Mouse (Mus musculus): ENCODE measurements around the gene 4930453N24Rik. TPM values are rescaled to one million over a fixed set of nuclear protein-coding genes. Genes with fewer than 3 reads are reported as not detected.
A peak's percentile ranks its signal among the peaks of the same experiment; 100 is the strongest.

4930453N24Rik gene
- polyA plus RNA-seq, 1 experiment from 2014 or later, result 18.6 TPM

- WGBS, result 92% methylated on average over 2 of the region's 2 CpGs
- peak overlapping the region; percentile 88 for H3K27ac ChIP-seq (ENCODE audit: low read length)
- no peaks in the 10 kb centered on the region; the same call in 1 of the 2 replicates for H3K27me3 ChIP-seq (ENCODE audit: control insufficient read depth, insufficient read depth, low read depth, low read length)
- ATAC-seq, result peak; percentile 26; the same call in 1 of the 2 replicates
- H3K9me3 ChIP-seq (replicated peaks; ENCODE audit: control insufficient read depth, low read length, poor library complexity, severe bottlenecking), result no peaks in the 10 kb centered on the region
- H3K36me3 ChIP-seq (ENCODE audit: control insufficient read depth, insufficient read depth, low read length), result 0 out of 2 replicates have a peak, but pooled peaks cover 3% of the 10 kb centered on the region
- H3K4me1 ChIP-seq (ENCODE audit: control insufficient read depth, insufficient read depth, low read length), result peaks cover 18% of the 10 kb centered on the region
- 0 out of 2 replicates have a peak overlapping the region, but pooled peaks have one; percentile 89 for H3K9ac ChIP-seq (ENCODE audit: low read depth, low read length)
- H3K4me2 ChIP-seq (ENCODE audit: low read length), result peak overlapping the region; percentile 54
- H3K4me3 ChIP-seq (ENCODE audit: low read depth, low read length), result peak overlapping the region; percentile 94
These were observed 464 bp upstream of the 4930453N24Rik start for GRCm38 (mm10) chr16:64771431-64771818.

DNA sequence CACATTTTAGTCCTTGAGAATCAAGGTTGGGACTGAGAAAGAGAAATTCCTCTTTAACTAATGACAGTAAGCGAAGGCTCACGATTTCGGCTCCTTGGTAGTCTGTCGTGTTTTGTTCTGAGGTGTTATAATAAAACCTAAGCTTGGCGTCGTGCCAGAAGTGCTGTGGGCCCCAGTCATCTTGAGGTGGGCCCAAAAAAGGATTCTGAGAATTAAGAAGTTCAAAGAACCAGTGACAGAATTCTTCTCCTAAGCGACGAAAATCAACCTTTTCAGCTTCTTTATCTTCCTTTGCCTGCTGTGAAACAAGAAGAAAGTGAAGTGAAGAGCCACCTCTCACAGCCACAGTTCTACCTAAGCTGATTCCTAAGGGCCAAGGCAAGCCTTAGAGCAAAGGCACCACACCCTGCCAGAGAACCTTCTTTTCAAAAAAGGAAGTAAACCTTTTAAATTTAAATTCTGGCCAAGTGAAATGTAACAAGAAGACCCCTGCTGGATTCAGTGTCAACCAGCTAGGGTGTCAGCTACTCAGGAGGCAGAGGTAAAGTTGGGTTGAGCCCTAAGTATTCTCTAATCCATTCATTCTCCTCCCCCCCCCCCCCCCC, 4.2 kb downstream of the 4930453N24Rik start:
- H3K9ac ChIP-seq (ENCODE audit: low read depth, low read length), result no peak overlapping the region
- H3K27ac ChIP-seq (ENCODE audit: low read length), result no peak overlapping the region
- H3K9me3 ChIP-seq (replicated peaks; ENCODE audit: control insufficient read depth, low read length, poor library complexity, severe bottlenecking), result peaks cover 3% of the 10 kb centered on the region; the same call in 1 of the 2 replicates
- peaks cover 26% of the 10 kb centered on the region for H3K36me3 ChIP-seq (ENCODE audit: control insufficient read depth, insufficient read depth, low read length)
- no peak for ATAC-seq
- H3K4me3 ChIP-seq (ENCODE audit: low read depth, low read length), result no peak overlapping the region
- H3K4me2 ChIP-seq (ENCODE audit: low read length), result no peak overlapping the region
- WGBS, result 90% methylated on average over 8 of the region's 8 CpGs
- no peaks in the 10 kb centered on the region for H3K27me3 ChIP-seq (ENCODE audit: control insufficient read depth, insufficient read depth, low read depth, low read length)
- H3K4me1 ChIP-seq (ENCODE audit: control insufficient read depth, insufficient read depth, low read length), result peaks cover 18% of the 10 kb centered on the region

- Histone ChIP-seq H3K9ac (ENCODE audit: low read depth, low read length) (no peak overlapping the region), H3K36me3 (ENCODE audit: control insufficient read depth, insufficient read depth, low read length) (peaks cover 19% of the 10 kb centered on the region), H3K4me2 (ENCODE audit: low read length) (no peak overlapping the region), H3K27me3 (ENCODE audit: control insufficient read depth, insufficient read depth, low read depth, low read length) (no peaks in the 10 kb centered on the region), H3K4me3 (ENCODE audit: low read depth, low read length) (no peak overlapping the region), H3K27ac (ENCODE audit: low read length) (no peak overlapping the region), H3K4me1 (ENCODE audit: control insufficient read depth, insufficient read depth, low read length) (no peaks in the 10 kb centered on the region), H3K9me3 (replicated peaks; ENCODE audit: control insufficient read depth, low read length, poor library complexity, severe bottlenecking) (peaks cover 3% of the 10 kb centered on the region; the same call in 1 of the 2 replicates)
- ATAC-seq, result no peak
- WGBS, result 92% methylated on average over 1 of the region's 1 CpGs
These were observed 11.7 kb downstream of the 4930453N24Rik start for GRCm38 (mm10) chr16:64759245-64759626.

DNA sequence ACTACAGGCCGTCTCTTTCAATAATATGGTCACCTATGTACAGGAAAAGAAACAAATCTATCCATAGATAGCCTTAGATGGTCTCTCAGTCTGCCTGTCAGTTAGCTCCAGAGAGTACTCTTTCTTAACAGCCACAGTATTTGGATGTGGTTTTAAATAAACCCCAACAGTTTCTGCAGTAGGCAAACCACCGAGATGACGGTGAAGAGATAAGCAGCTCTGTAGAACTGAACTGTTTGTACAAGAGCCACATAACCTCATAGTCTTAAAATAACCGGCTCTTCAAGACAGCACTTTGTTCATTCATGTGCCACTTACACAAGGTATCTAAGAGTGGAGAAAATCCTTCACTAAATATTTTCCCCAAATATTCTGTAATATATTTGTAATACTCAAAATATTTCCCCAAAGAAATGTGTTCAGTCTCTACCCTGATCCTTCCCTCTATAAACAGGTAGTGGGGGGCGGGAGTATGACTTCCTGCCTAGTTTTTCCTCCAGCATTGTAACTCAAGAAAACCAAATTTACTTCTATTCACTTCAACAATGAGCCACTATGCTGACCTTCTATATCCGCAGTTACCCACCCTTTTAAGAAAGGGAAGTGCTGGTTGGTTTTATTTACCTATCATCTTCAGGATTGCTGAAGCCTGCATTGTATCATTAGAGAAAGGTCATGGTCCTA, 12.3 kb downstream of the 4930453N24Rik start:
- Histone ChIP-seq H3K36me3 (ENCODE audit: control insufficient read depth, insufficient read depth, low read length) (peaks cover 17% of the 10 kb centered on the region), H3K4me3 (ENCODE audit: low read depth, low read length) (no peak overlapping the region), H3K27ac (ENCODE audit: low read length) (no peak overlapping the region), H3K9me3 (replicated peaks; ENCODE audit: control insufficient read depth, low read length, poor library complexity, severe bottlenecking) (peaks cover 3% of the 10 kb centered on the region; the same call in 1 of the 2 replicates), H3K4me2 (ENCODE audit: low read length) (no peak overlapping the region), H3K4me1 (ENCODE audit: control insufficient read depth, insufficient read depth, low read length) (no peaks in the 10 kb centered on the region), H3K9ac (ENCODE audit: low read depth, low read length) (no peak overlapping the region), H3K27me3 (ENCODE audit: control insufficient read depth, insufficient read depth, low read depth, low read length) (no peaks in the 10 kb centered on the region)
- ATAC-seq, result no peak
- WGBS, result 87% methylated on average over 6 of the region's 6 CpGs

- no peak overlapping the region for H3K9ac ChIP-seq (ENCODE audit: low read depth, low read length)
- H3K36me3 ChIP-seq (ENCODE audit: control insufficient read depth, insufficient read depth, low read length), result peaks cover 8% of the 10 kb centered on the region; the same call in 1 of the 2 replicates
- H3K4me3 ChIP-seq (ENCODE audit: low read depth, low read length), result no peak overlapping the region
- H3K4me1 ChIP-seq (ENCODE audit: control insufficient read depth, insufficient read depth, low read length), result no peaks in the 10 kb centered on the region
- no peaks in the 10 kb centered on the region for H3K27me3 ChIP-seq (ENCODE audit: control insufficient read depth, insufficient read depth, low read depth, low read length)
- ATAC-seq, result no peak
- 93% methylated on average over 7 of the region's 7 CpGs for WGBS
- no peak overlapping the region for H3K27ac ChIP-seq (ENCODE audit: low read length)
- peaks cover under 1% of the 10 kb centered on the region; the same call in 1 of the 2 replicates for H3K9me3 ChIP-seq (replicated peaks; ENCODE audit: control insufficient read depth, low read length, poor library complexity, severe bottlenecking)
- no peak overlapping the region for H3K4me2 ChIP-seq (ENCODE audit: low read length)
These were observed 13.1 kb downstream of the 4930453N24Rik start for GRCm38 (mm10) chr16:64757666-64758400.

- Histone ChIP-seq H3K4me3 (ENCODE audit: low read depth, low read length) (no peak overlapping the region), H3K4me1 (ENCODE audit: control insufficient read depth, insufficient read depth, low read length) (no peaks in the 10 kb centered on the region), H3K4me2 (ENCODE audit: low read length) (no peak overlapping the region), H3K27ac (ENCODE audit: low read length) (no peak overlapping the region), H3K9me3 (replicated peaks; ENCODE audit: control insufficient read depth, low read length, poor library complexity, severe bottlenecking) (no peaks in the 10 kb centered on the region), H3K9ac (ENCODE audit: low read depth, low read length) (no peak overlapping the region), H3K36me3 (ENCODE audit: control insufficient read depth, insufficient read depth, low read length) (0 out of 2 replicates have a peak, but pooled peaks cover 3% of the 10 kb centered on the region), H3K27me3 (ENCODE audit: control insufficient read depth, insufficient read depth, low read depth, low read length) (no peaks in the 10 kb centered on the region)
- WGBS, result 88% methylated on average over 6 of the region's 6 CpGs
- no peak for ATAC-seq
These were observed 14.6 kb downstream of the 4930453N24Rik start for GRCm38 (mm10) chr16:64756321-64756720.

DNA sequence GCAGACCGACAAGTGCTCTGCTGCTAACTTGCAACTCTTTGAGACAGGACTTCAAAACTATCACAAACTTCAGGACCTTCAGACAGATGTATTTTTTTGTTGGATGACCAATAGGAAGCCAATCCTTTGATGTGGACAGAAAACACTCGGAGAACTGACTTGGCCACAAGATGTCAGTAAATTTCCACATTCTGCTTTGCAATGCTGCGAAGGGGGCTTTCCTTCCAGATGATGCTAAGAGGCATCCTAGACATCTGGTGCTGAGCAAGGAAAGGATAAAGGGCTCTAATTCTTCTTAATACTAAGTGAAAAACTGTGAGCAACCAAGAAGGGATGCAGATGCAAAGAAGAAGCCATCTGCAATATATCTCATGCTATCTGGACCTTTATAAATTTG, 16.2 kb downstream of the 4930453N24Rik start:
- Histone ChIP-seq H3K9me3 (replicated peaks; ENCODE audit: control insufficient read depth, low read length, poor library complexity, severe bottlenecking) (no peaks in the 10 kb centered on the region), H3K27me3 (ENCODE audit: control insufficient read depth, insufficient read depth, low read depth, low read length) (no peaks in the 10 kb centered on the region), H3K9ac (ENCODE audit: low read depth, low read length) (no peak overlapping the region), H3K4me1 (ENCODE audit: control insufficient read depth, insufficient read depth, low read length) (no peaks in the 10 kb centered on the region), H3K36me3 (ENCODE audit: control insufficient read depth, insufficient read depth, low read length) (0 out of 2 replicates have a peak, but pooled peaks cover 3% of the 10 kb centered on the region), H3K27ac (ENCODE audit: low read length) (no peak overlapping the region), H3K4me2 (ENCODE audit: low read length) (no peak overlapping the region), H3K4me3 (ENCODE audit: low read depth, low read length) (no peak overlapping the region)
- WGBS, result 38% methylated on average over 3 of the region's 3 CpGs
- ATAC-seq, result peak; percentile 63; the same call in 1 of the 2 replicates

- 59% methylated on average over 3 of the region's 3 CpGs for whole genome bisulfite sequencing
- no peaks in the 10 kb centered on the region for H3K4me1 ChIP-seq (ENCODE audit: control insufficient read depth, insufficient read depth, low read length)
- H3K9ac ChIP-seq (ENCODE audit: low read depth, low read length), result no peak overlapping the region
- H3K4me2 ChIP-seq (ENCODE audit: low read length), result no peak overlapping the region
- no peaks in the 10 kb centered on the region; the same call in 1 of the 2 replicates for H3K27me3 ChIP-seq (ENCODE audit: control insufficient read depth, insufficient read depth, low read depth, low read length)
- H3K36me3 ChIP-seq (ENCODE audit: control insufficient read depth, insufficient read depth, low read length), result 0 out of 2 replicates have a peak, but pooled peaks cover 3% of the 10 kb centered on the region
- H3K9me3 ChIP-seq (replicated peaks; ENCODE audit: control insufficient read depth, low read length, poor library complexity, severe bottlenecking), result no peaks in the 10 kb centered on the region
- no peak overlapping the region for H3K27ac ChIP-seq (ENCODE audit: low read length)
- peak; percentile 69; the same call in 1 of the 2 replicates for ATAC-seq
- H3K4me3 ChIP-seq (ENCODE audit: low read depth, low read length), result no peak overlapping the region
These were observed 16.8 kb downstream of the 4930453N24Rik start for GRCm38 (mm10) chr16:64753990-64754742.

Measured in midbrain, embryonic 16.5 days (tissue).